Mouse (Mus musculus) right cerebral cortex, adult 2 months (tissue): Measurements from ENCODE around the gene Olfr750.

Experiments
- DNase-seq, 2 experiments: peaks; one replicate each; pipeline ENCODE4 v3.0.0; 2021 to 2022; ENCODE audit warnings: low spot score in 2 of 2

The Olfr750 gene

GRCm38 (mm10) chr14:51027387-51028155 lies 46.7 kb downstream of the Olfr750 start:
- DNase-seq: no peak

DNA sequence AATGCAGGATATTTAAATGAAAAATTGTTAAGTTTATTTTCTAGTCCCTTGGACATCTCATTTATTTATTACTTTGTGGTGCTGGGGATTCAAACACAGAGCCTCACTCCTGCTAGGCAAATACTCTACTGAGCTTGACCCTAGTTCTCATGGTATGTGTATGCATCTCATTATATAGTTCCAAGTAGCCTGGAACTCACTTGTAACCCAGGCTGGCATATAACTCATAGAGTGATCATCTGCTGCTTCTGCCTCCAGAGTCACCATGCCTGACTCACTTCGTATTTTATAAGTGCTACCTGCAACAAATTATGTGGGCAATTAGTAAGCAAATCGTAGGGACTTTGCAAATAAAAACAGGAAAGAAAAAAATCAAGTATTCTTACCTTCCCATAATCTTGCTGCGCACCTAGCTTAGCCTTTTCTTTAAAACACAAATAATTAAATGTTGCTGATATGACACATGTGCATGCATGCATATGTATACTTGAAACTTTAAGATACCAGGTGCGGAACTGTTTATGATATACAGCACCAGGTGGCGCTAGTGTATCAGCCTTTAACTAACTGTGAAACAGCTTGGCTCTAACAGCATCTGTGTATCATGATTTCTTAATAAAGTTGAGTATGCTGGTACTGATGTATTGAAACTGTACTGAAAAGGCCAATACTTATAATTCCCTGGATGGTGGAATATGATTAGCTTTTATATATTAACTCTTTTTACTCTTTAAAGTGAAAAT lies 47.7 kb downstream of the Olfr750 start:
- DNase-seq: peak; percentile 81 to 82

- no peak for DNase-seq
Measured at GRCm38 (mm10) chr14:51024820-51025219, 49.4 kb downstream of the Olfr750 start.

- DNase-seq: no peak
Measured at GRCm38 (mm10) chr14:51023457-51023856, 50.8 kb downstream of the Olfr750 start.

- no peak for DNase-seq
Measured at GRCm38 (mm10) chr14:51017256-51017655, 57.0 kb downstream of the Olfr750 start.
